Mouse (Mus musculus) erythroblast, embryonic 14.5 days (primary cell): ENCODE results near the gene Vwa5a. TPM values are rescaled to one million over a fixed set of nuclear protein-coding genes. Genes with fewer than 3 reads are reported as not detected.

Source experiments
- H3K27me3 ChIP-seq: 2 replicates; pipeline ENCODE4 v1.6.1; 2012; ENCODE audit warnings: inconsistent platforms; ENCODE audit not compliant: control insufficient read depth
- H3K36me3 ChIP-seq: 2 replicates; pipeline ENCODE4 v1.6.1; 2012; ENCODE audit warnings: mild to moderate bottlenecking, inconsistent platforms; ENCODE audit not compliant: control insufficient read depth
- H3K4me1 ChIP-seq: 2 replicates; pipeline ENCODE4 v1.6.1; 2012; ENCODE audit warnings: inconsistent platforms; ENCODE audit not compliant: control insufficient read depth
- H3K4me3 ChIP-seq: replicated peaks from 2 replicates; pipeline ENCODE3; 2012; ENCODE audit warnings: moderate library complexity, mild to moderate bottlenecking, inconsistent platforms
- H3K9me3 ChIP-seq: 2 replicates; pipeline ENCODE4 v1.6.1; 2012; ENCODE audit warnings: low read length, inconsistent platforms, mixed read lengths; ENCODE audit not compliant: control insufficient read depth
- GATA1 ChIP-seq: IDR thresholded peaks from 2 replicates; pipeline ENCODE4 v1.6.1; 2012; ENCODE audit warnings: low read length, inconsistent platforms, mixed read lengths
- TAL1 ChIP-seq: IDR thresholded peaks from 3 replicates; pipeline ENCODE4 v1.6.1; 2012; ENCODE audit warnings: low read length, inconsistent platforms, mixed read lengths
- polyA plus RNA-seq: library from polyadenylated mRNA; stranded (reverse); fragments of >175 nt; gene quantifications from 2 replicates; pipeline ENCODE4 v1.2.3, GENCODE M21; 2012

The Vwa5a gene
- polyA plus RNA-seq, 1 experiment, result 0.08 TPM

DNA sequence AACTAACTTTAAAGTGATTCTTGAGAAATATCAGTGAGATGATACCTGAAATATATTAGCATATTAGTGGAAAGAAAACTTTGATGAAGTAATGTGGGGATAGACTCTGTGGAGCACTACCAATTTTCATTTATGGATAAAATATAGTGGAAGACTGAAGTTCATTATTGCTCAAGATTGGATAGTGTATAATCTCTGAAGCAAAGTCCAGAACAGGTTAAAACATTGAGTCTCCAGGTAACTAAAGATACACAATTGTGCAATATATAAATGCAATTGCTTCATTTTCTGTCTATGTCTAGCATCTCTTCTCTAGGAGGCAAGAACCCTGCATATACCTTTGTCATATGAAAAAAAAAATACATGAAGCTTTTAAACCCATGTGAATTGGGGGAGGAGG, 54.7 kb downstream of the Vwa5a start, which contains the start of gene Olfr921:
TSS of gene Olfr921 (plus strand) at position 301 of the 400 bp plus-strand sequence.
- H3K9me3 ChIP-seq, result no peaks in the 10 kb centered on the region
- H3K4me1 ChIP-seq, result no peaks in the 10 kb centered on the region
- H3K36me3 ChIP-seq, result no peaks in the 10 kb centered on the region
- TF ChIP-seq GATA1, result no peak
- no peak for TF ChIP-seq TAL1
- H3K4me3 ChIP-seq, result no peak within 1 kb of the TSS
- no peaks in the 10 kb centered on the region for H3K27me3 ChIP-seq

DNA sequence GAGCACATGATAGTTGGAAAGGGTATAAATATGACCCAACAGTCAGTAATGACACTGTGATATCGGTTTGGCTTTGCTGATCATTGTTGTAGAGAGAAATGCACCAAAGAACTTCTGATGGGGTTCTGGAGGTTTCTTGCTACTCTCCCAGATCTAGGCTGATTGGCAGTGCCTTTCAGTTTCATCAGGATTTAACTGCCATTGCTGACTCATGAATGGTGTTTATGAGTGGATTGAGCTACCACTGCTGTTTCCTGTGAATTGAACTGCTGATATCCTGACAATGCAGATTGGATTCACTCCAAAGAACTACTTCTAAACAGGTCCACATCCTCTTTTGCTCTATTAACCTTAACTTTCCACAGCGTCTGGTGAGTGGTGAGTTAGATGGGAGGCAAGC, 74.6 kb downstream of the Vwa5a start:
- TF ChIP-seq TAL1, result no peak
- no peak for TF ChIP-seq GATA1
- Histone ChIP-seq H3K36me3 (no peaks in the 10 kb centered on the region), H3K4me3 (no peak overlapping the region)

More for the DNA sequence above, 74.6 kb downstream of the Vwa5a start:
- H3K9me3 ChIP-seq, result no peaks in the 10 kb centered on the region
- no peaks in the 10 kb centered on the region for H3K27me3 ChIP-seq
- H3K4me1 ChIP-seq, result no peaks in the 10 kb centered on the region

Other genes with a start within 250 kb of the Vwa5a start
- gene Olfr905, start 247.2 kb upstream of the Vwa5a start, polyA plus RNA-seq, result not detected in 2 replicates
- gene Olfr906, start 231.2 kb upstream of the Vwa5a start, polyA plus RNA-seq, result 0.01 TPM in 1 of 2 replicates, not detected in the other
- not detected in 2 replicates for gene Olfr907, start 222.5 kb upstream of the Vwa5a start, polyA plus RNA-seq
- gene Olfr911-ps1, start 196.7 kb upstream of the Vwa5a start, polyA plus RNA-seq, result not detected in 2 replicates
- gene Olfr910, start 180.4 kb upstream of the Vwa5a start, polyA plus RNA-seq, result not detected in 2 replicates
- gene Olfr912, start 138.1 kb upstream of the Vwa5a start, polyA plus RNA-seq, result 0.01 TPM in 1 of 2 replicates, not detected in the other
- gene Olfr913, start 125.5 kb upstream of the Vwa5a start, polyA plus RNA-seq, result not detected in 2 replicates
- not detected in 2 replicates for gene Olfr914, start 113.2 kb upstream of the Vwa5a start, polyA plus RNA-seq
- gene Olfr916, start 58.4 kb upstream of the Vwa5a start, polyA plus RNA-seq, result not detected in 2 replicates
- gene Olfr917, start 52.4 kb upstream of the Vwa5a start, polyA plus RNA-seq, result not detected in 2 replicates
- not detected in 2 replicates for gene Olfr918, start 43.7 kb upstream of the Vwa5a start, polyA plus RNA-seq
- not detected in 2 replicates for gene Olfr919, start 14.6 kb upstream of the Vwa5a start, polyA plus RNA-seq
- not detected in 2 replicates for gene Olfr920, start 34.0 kb downstream of the Vwa5a start, polyA plus RNA-seq
- gene Olfr921, start 54.8 kb downstream of the Vwa5a start, polyA plus RNA-seq, result not detected in 2 replicates
- gene Olfr922, start 96.3 kb downstream of the Vwa5a start, polyA plus RNA-seq, result not detected in 2 replicates
- gene Olfr923, start 108.3 kb downstream of the Vwa5a start, polyA plus RNA-seq, result 0.04 TPM in 1 of 2 replicates, not detected in the other
- not detected in 2 replicates for gene Olfr924, start 126.2 kb downstream of the Vwa5a start, polyA plus RNA-seq
- not detected in 2 replicates for gene Olfr26, start 136.8 kb downstream of the Vwa5a start, polyA plus RNA-seq
- gene Olfr926, start 158.9 kb downstream of the Vwa5a start, polyA plus RNA-seq, result not detected in 2 replicates
- gene Olfr930, start 211.5 kb downstream of the Vwa5a start, polyA plus RNA-seq, result not detected in 2 replicates